Mouse (Mus musculus) limb, embryonic 10.5 days (tissue): ENCODE measurements around the gene Ppp6r1. TPM values are rescaled to one million over a fixed set of nuclear protein-coding genes. Genes with fewer than 3 reads are reported as not detected.

Experiments used
- DNase-seq: peaks from one replicate; pipeline ENCODE4 v3.0.0-alpha.2; 2017; ENCODE audit warnings: low spot score
- H3K27ac ChIP-seq: fragments of 300-500 bp; sonication (generic); 2 replicates; pipeline ENCODE4 v1.5.1; 2016; ENCODE audit warnings: mild to moderate bottlenecking
- H3K27me3 ChIP-seq: fragments of 300-500 bp; sonication (generic); 2 replicates; pipeline ENCODE4 v1.6.1; 2016; ENCODE audit warnings: low read depth, mild to moderate bottlenecking; ENCODE audit not compliant: poor library complexity, severe bottlenecking
- H3K36me3 ChIP-seq: fragments of 300-500 bp; sonication (generic); 2 replicates; pipeline ENCODE4 v1.6.1; 2016; ENCODE audit warnings: mild to moderate bottlenecking, moderate library complexity
- H3K4me1 ChIP-seq: fragments of 300-500 bp; sonication (generic); 2 replicates; pipeline ENCODE4 v1.6.1; 2016
- H3K4me3 ChIP-seq: fragments of 300-500 bp; sonication (generic); 2 replicates; pipeline ENCODE4 v1.5.1; 2016; ENCODE audit warnings: mild to moderate bottlenecking, moderate library complexity
- H3K9me3 ChIP-seq: fragments of 300-500 bp; sonication (generic); replicated peaks from 2 replicates; pipeline ENCODE4 v1.6.1; 2016; ENCODE audit warnings: mild to moderate bottlenecking
- WGBS: fragments of 180-500 bp; shearing (Covaris S2); methylation state at CpG from one replicate; pipeline ENCODE4 v1.1.7; 2016; 5-methylcytosine and 5-hydroxymethylcytosine counted together
- polyA plus RNA-seq: library from polyadenylated mRNA; unstranded; fragments of >200 nt; fragmentation: Nextera tagmentation; extraction: Ambion mirVana; gene quantifications from 2 replicates; pipeline ENCODE4 v1.2.1, GENCODE M21; 2016

The Ppp6r1 gene
- polyA plus RNA-seq, 1 experiment from 2014 or later = 11.4 TPM

GRCm38 (mm10) chr7:4671956-4672355 lies 13.1 kb upstream of the Ppp6r1 start:
- no peak overlapping the region for H3K4me3 ChIP-seq
- no peaks in the 10 kb centered on the region for H3K27me3 ChIP-seq
- no peaks in the 10 kb centered on the region for H3K9me3 ChIP-seq
- no peak for DNase-seq
- peaks cover 93% of the 10 kb centered on the region for H3K36me3 ChIP-seq
- H3K4me1 ChIP-seq = no peaks in the 10 kb centered on the region
- 80% methylated on average over 4 of the region's 4 CpGs for WGBS
- H3K27ac ChIP-seq = 0 out of 2 replicates have a peak overlapping the region, but pooled peaks have one; percentile 19

GRCm38 (mm10) chr7:4670655-4671255 lies 11.9 kb upstream of the Ppp6r1 start:
- Histone ChIP-seq H3K9me3 (no peaks in the 10 kb centered on the region), H3K4me3 (no peak overlapping the region), H3K4me1 (no peaks in the 10 kb centered on the region), H3K27me3 (no peaks in the 10 kb centered on the region), H3K36me3 (peaks cover 94% of the 10 kb centered on the region), H3K27ac (no peak overlapping the region)
- WGBS = 90% methylated on average over 8 of the region's 8 CpGs
- DNase-seq = no peak

- 95% methylated on average over 9 of the region's 9 CpGs for WGBS
- Histone ChIP-seq H3K4me3 (no peak overlapping the region), H3K36me3 (peaks cover 89% of the 10 kb centered on the region), H3K9me3 (no peaks in the 10 kb centered on the region), H3K27me3 (no peaks in the 10 kb centered on the region), H3K4me1 (no peaks in the 10 kb centered on the region), H3K27ac (no peak overlapping the region)
- no peak for DNase-seq
Observed at GRCm38 (mm10) chr7:4669156-4669555, 10.3 kb upstream of the Ppp6r1 start.

- H3K27ac ChIP-seq = no peak overlapping the region
- H3K4me3 ChIP-seq = no peak overlapping the region
- H3K4me1 ChIP-seq = no peaks in the 10 kb centered on the region
- peaks cover 86% of the 10 kb centered on the region for H3K36me3 ChIP-seq
- H3K27me3 ChIP-seq = no peaks in the 10 kb centered on the region
- 97% methylated on average over 8 of the region's 8 CpGs for WGBS
- no peak for DNase-seq
- no peaks in the 10 kb centered on the region for H3K9me3 ChIP-seq
Observed at GRCm38 (mm10) chr7:4668506-4668905, 9.7 kb upstream of the Ppp6r1 start.

- no peaks in the 10 kb centered on the region for H3K27me3 ChIP-seq
- WGBS = 94% methylated on average over 5 of the region's 5 CpGs
- H3K4me3 ChIP-seq = no peak overlapping the region
- DNase-seq = no peak
- H3K9me3 ChIP-seq = no peaks in the 10 kb centered on the region
- peaks cover 83% of the 10 kb centered on the region for H3K36me3 ChIP-seq
- no peaks in the 10 kb centered on the region for H3K4me1 ChIP-seq
- no peak overlapping the region for H3K27ac ChIP-seq
Observed at GRCm38 (mm10) chr7:4666871-4667270, 8.1 kb upstream of the Ppp6r1 start.

- Histone ChIP-seq H3K4me1 (peaks cover 4% of the 10 kb centered on the region; the same call in 1 of the 2 replicates), H3K27ac (no peak overlapping the region), H3K27me3 (no peaks in the 10 kb centered on the region), H3K4me3 (no peak overlapping the region), H3K9me3 (no peaks in the 10 kb centered on the region), H3K36me3 (peaks cover 67% of the 10 kb centered on the region)
- 78% methylated on average over 2 of the region's 2 CpGs for whole genome bisulfite sequencing
- DNase-seq = no peak
Observed at GRCm38 (mm10) chr7:4663742-4664141, 4.9 kb upstream of the Ppp6r1 start.

GRCm38 (mm10) chr7:4663179-4663578 lies 4.4 kb upstream of the Ppp6r1 start:
- H3K4me3 ChIP-seq = no peak overlapping the region
- H3K36me3 ChIP-seq = peaks cover 61% of the 10 kb centered on the region
- H3K27ac ChIP-seq = no peak overlapping the region
- H3K27me3 ChIP-seq = no peaks in the 10 kb centered on the region
- DNase-seq = no peak
- H3K4me1 ChIP-seq = peaks cover 5% of the 10 kb centered on the region; the same call in 1 of the 2 replicates
- 71% methylated on average over 8 of the region's 8 CpGs for WGBS
- no peaks in the 10 kb centered on the region for H3K9me3 ChIP-seq

GRCm38 (mm10) chr7:4659911-4660443 lies 1.2 kb upstream of the Ppp6r1 start:
- no peaks in the 10 kb centered on the region for H3K9me3 ChIP-seq
- H3K4me3 ChIP-seq = peak overlapping the region; percentile 81
- no peaks in the 10 kb centered on the region for H3K27me3 ChIP-seq
- peaks cover 44% of the 10 kb centered on the region for H3K36me3 ChIP-seq
- 73% methylated on average over 3 of the region's 3 CpGs for WGBS
- peak overlapping the region; percentile 94 for H3K27ac ChIP-seq
- DNase-seq = no peak
- peaks cover 28% of the 10 kb centered on the region for H3K4me1 ChIP-seq

- WGBS = under 1% methylated on average over 78 of the region's 78 CpGs
- H3K36me3 ChIP-seq = peaks cover 38% of the 10 kb centered on the region
- H3K27me3 ChIP-seq = no peaks in the 10 kb centered on the region
- no peaks in the 10 kb centered on the region for H3K9me3 ChIP-seq
- DNase-seq = no peak
- peaks cover 35% of the 10 kb centered on the region for H3K4me1 ChIP-seq
- peak overlapping the region; percentile 94 for H3K27ac ChIP-seq
- H3K4me3 ChIP-seq = peak overlapping the region; percentile 81
Observed at GRCm38 (mm10) chr7:4658128-4658907, 501 bp downstream of the Ppp6r1 start.

GRCm38 (mm10) chr7:4657521-4658127 lies 1.2 kb downstream of the Ppp6r1 start:
- DNase-seq = no peak
- Histone ChIP-seq H3K36me3 (peaks cover 41% of the 10 kb centered on the region), H3K27ac (peak overlapping the region; percentile 94), H3K27me3 (no peaks in the 10 kb centered on the region), H3K9me3 (no peaks in the 10 kb centered on the region), H3K4me1 (peaks cover 35% of the 10 kb centered on the region), H3K4me3 (peak overlapping the region; percentile 81)
- WGBS = 61% methylated on average over 9 of the region's 9 CpGs

GRCm38 (mm10) chr7:4656818-4657217 lies 2.0 kb downstream of the Ppp6r1 start:
- H3K4me3 ChIP-seq = peak overlapping the region; percentile 81
- WGBS = 83% methylated on average over 1 of the region's 1 CpGs
- DNase-seq = no peak
- H3K4me1 ChIP-seq = peaks cover 35% of the 10 kb centered on the region
- no peak overlapping the region for H3K27ac ChIP-seq
- no peaks in the 10 kb centered on the region for H3K27me3 ChIP-seq
- H3K9me3 ChIP-seq = no peaks in the 10 kb centered on the region
- peaks cover 41% of the 10 kb centered on the region for H3K36me3 ChIP-seq

- H3K27me3 ChIP-seq = no peaks in the 10 kb centered on the region
- peaks cover 35% of the 10 kb centered on the region for H3K4me1 ChIP-seq
- WGBS = 89% methylated on average over 1 of the region's 1 CpGs
- H3K9me3 ChIP-seq = no peaks in the 10 kb centered on the region
- no peak overlapping the region for H3K27ac ChIP-seq
- H3K4me3 ChIP-seq = no peak overlapping the region
- peaks cover 41% of the 10 kb centered on the region for H3K36me3 ChIP-seq
- DNase-seq = no peak
Observed at GRCm38 (mm10) chr7:4655916-4656315, 2.9 kb downstream of the Ppp6r1 start.

GRCm38 (mm10) chr7:4655393-4655792 lies 3.4 kb downstream of the Ppp6r1 start:
- Histone ChIP-seq H3K27me3 (no peaks in the 10 kb centered on the region), H3K36me3 (peaks cover 36% of the 10 kb centered on the region), H3K4me3 (no peak overlapping the region), H3K27ac (no peak overlapping the region), H3K4me1 (peaks cover 35% of the 10 kb centered on the region), H3K9me3 (no peaks in the 10 kb centered on the region)
- DNase-seq = no peak
- 89% methylated on average over 4 of the region's 4 CpGs for WGBS
